ENCODE assay signal across 8 mouse cellular contexts in the genomic region with DNA sequence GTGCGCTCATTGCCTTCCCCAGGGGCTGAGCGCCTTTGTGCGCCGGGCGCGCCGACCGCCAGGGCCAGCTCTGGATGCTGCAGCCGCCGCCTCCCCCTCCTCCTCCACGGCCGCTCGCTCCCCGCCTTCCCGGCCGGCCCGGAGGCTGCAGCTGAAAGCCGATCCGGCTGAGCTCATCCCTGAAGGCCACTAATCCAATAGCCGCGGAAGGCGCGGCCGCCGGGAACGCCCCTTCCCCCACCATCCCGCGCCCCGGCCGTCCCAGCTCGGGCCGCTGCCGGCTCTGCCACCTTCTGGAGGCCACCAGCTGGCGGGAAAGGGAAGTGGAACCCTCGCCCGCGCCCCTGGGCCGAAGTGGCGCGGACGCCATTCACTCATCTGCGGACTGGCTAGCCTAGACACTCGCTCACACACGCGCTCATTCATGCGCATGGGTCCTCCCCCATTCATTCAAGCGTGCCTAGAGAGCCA. TPM values are rescaled to one million over a fixed set of nuclear protein-coding genes. Genes with fewer than 3 reads are reported as not detected.
A peak's percentile ranks its signal among the peaks of the same experiment; 100 is the strongest.
DNase-seq lines count a peak whose midpoint lies in the region; ATAC-seq and TF ChIP-seq lines count a peak whose summit lies in the region.

A gene (minus strand): TSS at position 167 of the 471 bp plus-strand sequence.

- no peak for TF ChIP-seq POLR2A in cortical plate, adult 2 months (IDR thresholded peaks at IDR 0.05; ENCODE audit: extremely low read depth, insufficient read depth, low read length)

- no peaks in the 10 kb centered on the region for H3K4me1 ChIP-seq in cortical plate, adult 2 months (ENCODE audit: control insufficient read depth, insufficient read depth, low read length)

- no peak within 1 kb of the TSS for H3K27ac ChIP-seq in cortical plate, adult 2 months (ENCODE audit: insufficient read depth, low read length)

- peak within 1 kb of the TSS; percentile 31 for H3K4me3 ChIP-seq in cortical plate, adult 2 months (ENCODE audit: insufficient read depth, low read length)

- intact Hi-C loops in left cerebral cortex, postnatal 36 days (cut with DNase I) = loop anchor here (2.0 to 5.0 kb wide), 2 partner anchors 44 to 58 kb away; no protein-coding TSS in a partner anchor

- TF ChIP-seq CTCF in cortical plate, adult 2 months (IDR thresholded peaks at IDR 0.05; ENCODE audit: extremely low read depth, insufficient read depth, low read length) = no peak

- peak; percentile 90 for DNase-seq in adrenal gland, adult 2 months
- DNase-seq in gastrocnemius, postnatal 25 days = peak; percentile 89
- DNase-seq in induced T-regulatory cell, adult 2 months (ENCODE audit: low read depth) = peak; percentile 9
- peak; percentile 68 to 69 for DNase-seq in left cerebral cortex, postnatal 36 days (ENCODE audit: low spot score in 2 of 2)
- DNase-seq in right cerebral cortex, postnatal 25 days = peak; percentile 70
- DNase-seq in c-Kit-positive CD71-positive TER-119-positive erythroid progenitor cells, embryonic 14.5 days (ENCODE audit: low spot score) = no peak

- ATAC-seq in megakaryocyte-erythroid progenitor cell, adult 5-6 weeks (replicated peaks; ENCODE audit: low FRiP score, low TSS enrichment, poor library complexity, severe bottlenecking) = peak; percentile 42

RNA-seq across cellular contexts. Expression of the gene that starts here (rescaled TPM):
- 1 to 10 TPM; 1.5 to 1.6 TPM for total RNA-seq in adrenal gland, adult 2 months (2021)
- 1.6 and 2.0 TPM in 2 replicates for polyA plus RNA-seq in adrenal gland, adult 2 months (2012; rRNA removed)
- polyA plus RNA-seq in cortical plate, adult 2 months (2012; rRNA removed) = 3.6 and 3.7 TPM in 2 replicates
- total RNA-seq in gastrocnemius, postnatal 25 days (2021) = 1 to 10 TPM; 2.9 to 4.1 TPM
- total RNA-seq in left cerebral cortex, postnatal 36 days (2021) = 1 to 10 TPM; 4.8 to 5.5 TPM
- not detected in 2 replicates for total RNA-seq in megakaryocyte-erythroid progenitor cell, adult 5-6 weeks (2014; fragmentation: Nextera tagmentation)
- not detected in 2 replicates for total RNA-seq in megakaryocyte-erythroid progenitor cell, adult 5-6 weeks (2017)

Comparison
In these comparisons a context has a peak if more than half of its experiments do, and no peak if none do; other contexts are left out.
1. Peak in ATAC-seq in megakaryocyte-erythroid progenitor cell, adult 5-6 weeks; RNA of the gene not detected or under 1 TPM.